Mouse (Mus musculus) brain, adult 2 months (tissue): Measurements from ENCODE around the gene Pigq.

Experiments
- DNase-seq: peaks from one replicate; pipeline ENCODE4 v3.0.0; 2011; ENCODE audit warnings: low read depth, low spot score

Pigq gene

GRCm38 (mm10) chr17:25958771-25959494, 14.2 kb upstream of the Pigq start:
- DNase-seq = peak; percentile 47

- DNase-seq = peak; percentile 68
Measured at GRCm38 (mm10) chr17:25957586-25958051, 12.9 kb upstream of the Pigq start.

GRCm38 (mm10) chr17:25956631-25957030, 11.9 kb upstream of the Pigq start:
- DNase-seq = no peak

- peak; percentile 96 for DNase-seq
Measured at GRCm38 (mm10) chr17:25956201-25956600, 11.5 kb upstream of the Pigq start.

- peak; percentile 63 for DNase-seq
Measured at GRCm38 (mm10) chr17:25955736-25956135, 11.0 kb upstream of the Pigq start.

GRCm38 (mm10) chr17:25954671-25955070, 9.9 kb upstream of the Pigq start:
- DNase-seq = no peak

- DNase-seq = peak; percentile 92
Measured at GRCm38 (mm10) chr17:25953161-25953560, 8.4 kb upstream of the Pigq start.

GRCm38 (mm10) chr17:25951803-25952623, 7.3 kb upstream of the Pigq start, which contains the start of gene A930017K11Rik:
A930017K11Rik (minus strand) TSS chr17:25952565.
- peak; percentile 69 for DNase-seq

- peak; percentile 53 for DNase-seq
Measured at GRCm38 (mm10) chr17:25951225-25951802, 6.6 kb upstream of the Pigq start.

GRCm38 (mm10) chr17:25950706-25951105, 6.0 kb upstream of the Pigq start:
- no peak for DNase-seq

GRCm38 (mm10) chr17:25949981-25950380, 5.2 kb upstream of the Pigq start:
- peak; percentile 43 for DNase-seq

- no peak for DNase-seq
Measured at GRCm38 (mm10) chr17:25948051-25948450, 3.3 kb upstream of the Pigq start.

- DNase-seq = no peak
Measured at GRCm38 (mm10) chr17:25947576-25947975, 2.8 kb upstream of the Pigq start.

- DNase-seq = no peak
Measured at GRCm38 (mm10) chr17:25946891-25947290, 2.2 kb upstream of the Pigq start.

- DNase-seq = no peak
Measured at GRCm38 (mm10) chr17:25946349-25946748, 1.6 kb upstream of the Pigq start.

GRCm38 (mm10) chr17:25945517-25946155, 900 bp upstream of the Pigq start:
- no peak for DNase-seq

- no peak for DNase-seq
Measured at GRCm38 (mm10) chr17:25943769-25944168, 967 bp downstream of the Pigq start.

GRCm38 (mm10) chr17:25943221-25943620, 1.5 kb downstream of the Pigq start:
- DNase-seq = no peak

GRCm38 (mm10) chr17:25942597-25943151, 2.1 kb downstream of the Pigq start:
- no peak for DNase-seq

GRCm38 (mm10) chr17:25941511-25942241, 3.1 kb downstream of the Pigq start:
- peak; percentile 89 for DNase-seq

GRCm38 (mm10) chr17:25934526-25934925, 10.2 kb downstream of the Pigq start:
- peak; percentile 47 for DNase-seq
